Mouse (Mus musculus) adipocyte (in vitro differentiated cells): ENCODE data around the gene Trpc6.

Experiments
- DNase-seq: peaks from one replicate; pipeline ENCODE4 v3.0.0-alpha.2; 2016; ENCODE audit warnings: low spot score

Gene Trpc6

DNA sequence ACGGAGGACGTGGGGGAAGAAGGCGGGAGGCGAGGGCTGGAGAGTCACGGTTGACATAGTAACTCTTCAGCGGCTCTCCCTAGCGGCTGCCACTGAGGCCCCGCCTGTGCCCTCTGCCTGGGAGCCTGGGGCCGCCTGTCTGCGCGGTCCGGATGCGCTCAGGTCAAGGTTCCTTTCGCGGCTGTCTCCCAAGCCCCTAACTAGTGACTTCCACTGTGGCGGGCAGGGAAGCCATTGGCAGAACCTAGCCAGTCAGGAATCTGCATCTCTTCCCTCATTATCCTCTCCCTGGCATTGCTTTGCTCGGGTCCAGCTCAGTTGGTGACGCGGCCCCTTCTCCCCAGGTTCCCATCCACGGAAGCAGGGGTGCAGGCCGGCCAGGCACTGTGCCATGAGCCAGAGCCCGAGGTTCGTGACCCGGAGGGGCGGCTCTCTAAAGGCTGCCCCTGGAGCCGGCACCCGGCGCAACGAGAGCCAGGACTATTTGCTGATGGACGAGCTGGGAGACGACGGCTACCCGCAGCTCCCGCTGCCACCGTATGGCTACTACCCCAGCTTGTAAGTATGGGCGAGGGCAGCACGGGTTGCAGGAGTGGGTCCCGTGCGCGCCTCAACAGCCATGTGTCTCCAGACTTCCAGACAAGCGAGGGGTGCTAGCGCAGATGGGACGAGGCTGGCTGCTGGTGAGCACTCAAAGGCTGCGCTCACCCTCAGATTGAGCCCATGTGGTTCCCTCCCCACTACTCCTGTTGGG is at the start of gene Trpc6:
TSS of gene Trpc6 (plus strand) at position 102 of the 754 bp plus-strand sequence.
- no peak for DNase-seq

DNA sequence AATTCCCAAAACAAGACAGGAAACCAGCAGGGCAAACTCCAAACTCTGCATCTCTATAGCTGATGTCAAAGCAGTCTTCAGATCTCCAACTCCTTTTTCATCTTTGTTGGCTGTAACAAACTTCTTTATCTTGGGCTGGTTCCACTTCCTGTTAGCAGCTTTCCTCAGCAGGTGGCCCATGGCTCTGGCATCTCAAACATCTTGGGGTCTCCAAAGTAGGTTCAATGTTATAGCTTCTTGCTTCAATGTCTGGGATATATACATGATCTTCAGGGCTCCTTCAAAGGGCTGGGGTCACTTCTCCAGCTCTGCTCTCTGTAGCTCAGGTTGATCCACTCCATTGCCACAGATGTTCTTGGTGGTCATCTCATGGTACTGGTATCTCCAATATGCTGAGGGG is 23.0 kb upstream of the Trpc6 start:
- DNase-seq, result no peak

DNA sequence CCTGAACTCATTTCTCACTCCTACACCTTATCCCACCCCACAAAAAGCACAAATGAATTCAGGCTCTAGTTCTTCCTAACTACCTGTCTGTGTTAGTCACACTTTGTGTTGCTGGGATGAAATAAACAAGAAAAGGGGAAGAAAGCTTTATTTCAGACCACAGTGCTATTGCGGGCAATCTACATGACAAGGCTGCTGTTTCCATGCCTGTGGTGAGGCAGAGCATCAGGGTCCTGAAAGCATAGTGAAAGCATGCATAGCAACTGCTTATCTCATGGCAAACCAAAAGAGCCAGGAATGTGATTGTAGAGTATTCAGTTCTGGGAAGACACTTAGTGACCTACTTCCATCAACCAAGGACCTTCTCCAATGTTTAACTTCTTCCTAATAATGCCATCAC is 10.3 kb upstream of the Trpc6 start:
- no peak for DNase-seq

DNA sequence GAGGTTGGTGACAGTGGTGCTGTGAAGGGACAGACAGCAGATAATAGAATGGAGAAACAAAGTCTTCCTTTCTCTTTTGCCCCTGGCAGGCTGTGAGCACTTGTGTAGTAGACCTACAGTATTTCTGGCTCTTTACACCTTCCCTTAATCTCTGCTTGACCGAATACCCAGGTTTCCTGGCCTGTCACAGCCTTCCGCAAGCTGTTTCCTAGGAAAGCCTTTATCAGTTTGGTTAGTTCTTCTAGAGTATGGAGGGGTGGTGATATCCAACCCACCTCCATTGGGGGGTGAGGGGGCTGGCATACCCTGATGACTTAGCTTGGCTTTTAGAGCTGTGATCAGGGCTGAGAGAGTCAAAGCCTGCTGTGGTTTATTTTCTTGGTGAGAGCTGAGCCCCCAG is 1.3 kb downstream of the Trpc6 start:
- no peak for DNase-seq

DNA sequence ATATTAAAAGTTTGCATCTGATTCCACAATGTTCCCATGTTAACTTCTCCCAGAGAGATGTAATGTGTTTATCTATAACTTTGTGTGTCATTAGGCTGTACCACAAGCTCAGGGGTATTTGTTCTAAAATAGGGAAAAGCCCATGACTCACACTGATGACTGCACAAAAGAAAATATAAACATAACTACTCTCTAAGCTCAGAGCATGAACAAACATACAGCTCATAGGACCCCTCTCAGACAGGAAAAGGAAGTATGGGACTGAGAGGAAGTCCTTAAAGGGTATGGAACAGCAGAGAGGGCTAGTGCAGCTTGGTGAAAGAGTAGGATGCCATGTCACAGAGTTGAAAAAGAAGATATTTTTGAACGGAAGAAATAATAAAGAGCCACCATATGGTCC is 14.6 kb downstream of the Trpc6 start:
- DNase-seq, result no peak

DNA sequence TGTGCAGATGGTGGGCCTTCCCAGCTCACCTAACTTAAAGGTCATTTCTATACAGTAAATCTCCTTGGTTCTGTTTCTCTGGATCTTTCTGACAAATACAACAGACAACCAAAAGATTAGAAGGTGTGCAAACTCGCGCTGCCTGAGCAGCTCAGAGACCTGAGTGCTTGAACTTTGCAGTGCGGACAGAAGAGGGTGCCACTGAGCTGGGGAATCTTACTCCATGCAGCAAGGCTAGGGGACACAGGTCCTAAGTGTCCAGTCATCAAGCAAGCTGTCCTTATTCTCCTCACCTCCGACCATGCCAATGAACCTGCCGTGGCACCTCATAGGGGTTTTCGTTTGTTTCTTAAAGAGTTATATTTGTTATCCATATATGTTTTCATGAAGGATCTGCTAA is 48.7 kb downstream of the Trpc6 start:
- no peak for DNase-seq

DNA sequence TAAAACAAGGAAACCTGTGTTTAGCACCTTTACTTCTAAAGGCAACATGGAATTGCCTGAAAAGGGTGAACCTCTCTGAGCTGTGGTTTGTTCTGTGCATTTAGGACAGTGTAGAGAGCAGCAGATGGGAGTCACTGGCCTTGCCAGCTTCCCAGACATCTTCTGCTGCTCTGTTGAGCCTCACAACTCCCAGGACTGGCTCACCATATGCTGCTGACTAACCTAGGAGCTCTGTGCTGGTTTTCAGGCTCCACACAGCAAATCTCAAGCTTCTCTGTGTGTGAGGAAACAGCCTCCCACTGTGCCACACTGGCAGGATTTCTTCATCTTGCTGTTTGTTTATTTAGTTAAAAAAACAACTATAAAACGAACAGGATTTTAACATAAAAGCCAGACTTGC is 53.1 kb downstream of the Trpc6 start:
- no peak for DNase-seq

DNA sequence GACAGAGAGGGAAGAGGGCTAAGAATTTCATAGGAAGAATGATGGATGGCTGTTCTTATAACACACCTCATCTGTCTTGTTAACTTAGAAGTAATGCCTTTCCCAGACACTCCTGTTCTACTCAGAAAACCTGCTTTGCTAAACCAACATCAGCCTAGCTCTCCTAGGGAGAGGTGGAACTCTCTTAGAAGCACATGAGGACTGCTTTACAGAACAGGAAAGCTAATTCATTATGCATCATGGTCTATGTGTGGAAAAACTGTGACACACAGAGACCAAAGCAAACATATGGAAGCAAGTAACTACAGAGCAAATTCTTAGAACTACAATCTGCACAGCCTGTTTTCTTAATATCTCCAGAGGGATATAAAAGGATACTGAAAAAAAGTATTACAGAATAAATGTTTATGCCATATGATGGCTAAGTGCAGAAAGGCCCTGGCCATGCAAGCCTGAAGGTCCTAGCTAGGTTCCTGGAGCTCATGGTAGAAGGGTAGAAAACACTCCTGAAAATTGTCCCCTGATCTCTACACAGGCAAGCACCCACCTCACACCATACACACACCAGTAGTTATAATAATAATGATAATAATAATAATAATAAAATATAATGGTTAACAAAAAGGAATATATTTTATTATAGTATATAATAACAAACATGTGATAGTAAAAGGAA is 63.0 kb downstream of the Trpc6 start:
- DNase-seq, result no peak

DNA sequence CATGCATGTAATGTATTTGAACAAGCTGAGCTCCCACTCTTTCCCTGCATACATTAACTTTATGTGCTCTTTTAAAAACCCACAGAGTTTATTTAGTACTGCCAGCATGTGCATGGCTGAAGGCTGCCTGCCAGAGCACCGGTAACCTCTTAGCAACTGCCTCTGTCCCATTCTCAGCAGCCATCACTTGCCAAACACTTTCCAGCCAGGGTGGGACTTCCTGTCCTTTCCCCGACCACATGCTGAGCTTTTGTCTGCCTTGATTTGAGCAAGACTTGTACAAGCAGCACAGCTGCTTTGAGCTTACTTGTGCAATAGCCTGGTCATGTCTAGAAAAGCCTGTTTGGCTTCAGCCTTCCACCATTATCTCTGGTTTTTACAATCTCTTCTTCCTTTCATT is 90.4 kb downstream of the Trpc6 start:
- DNase-seq, result no peak

DNA sequence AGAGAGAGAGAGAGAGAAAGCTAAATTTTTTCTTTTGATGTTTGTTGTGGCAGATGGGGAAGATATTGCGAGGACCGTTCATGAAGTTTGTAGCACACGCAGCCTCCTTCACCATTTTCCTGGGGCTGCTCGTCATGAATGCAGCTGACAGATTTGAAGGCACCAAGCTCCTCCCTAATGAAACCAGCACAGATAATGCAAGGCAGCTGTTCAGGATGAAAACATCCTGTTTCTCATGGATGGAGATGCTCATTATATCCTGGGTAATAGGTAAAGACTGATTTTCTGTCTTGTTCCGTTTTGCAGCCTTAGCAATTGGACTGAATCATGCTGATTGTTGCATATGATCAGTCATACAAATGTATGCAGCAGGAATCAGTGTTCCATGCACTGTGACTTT is 99.5 kb downstream of the Trpc6 start:
- DNase-seq, result no peak

DNA sequence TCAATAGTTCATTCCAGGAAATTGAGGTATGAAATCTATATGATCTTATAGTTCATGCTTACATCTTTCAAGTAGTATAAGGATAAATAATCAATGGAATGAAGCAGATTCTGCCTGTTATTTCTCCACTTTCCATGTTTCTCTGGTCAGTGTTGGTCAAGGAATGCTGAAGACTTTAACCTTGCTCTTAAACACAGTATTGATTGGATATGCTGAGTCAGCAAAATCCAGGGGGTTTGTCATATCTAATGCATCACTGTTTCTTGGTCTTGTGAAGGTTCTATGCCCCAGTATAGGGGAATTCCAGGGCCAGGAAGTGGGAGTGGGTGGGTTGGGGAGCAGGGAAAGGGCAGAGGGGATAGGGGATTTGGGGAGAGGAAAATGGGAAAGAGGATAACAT is 111.4 kb downstream of the Trpc6 start:
- no peak for DNase-seq

DNA sequence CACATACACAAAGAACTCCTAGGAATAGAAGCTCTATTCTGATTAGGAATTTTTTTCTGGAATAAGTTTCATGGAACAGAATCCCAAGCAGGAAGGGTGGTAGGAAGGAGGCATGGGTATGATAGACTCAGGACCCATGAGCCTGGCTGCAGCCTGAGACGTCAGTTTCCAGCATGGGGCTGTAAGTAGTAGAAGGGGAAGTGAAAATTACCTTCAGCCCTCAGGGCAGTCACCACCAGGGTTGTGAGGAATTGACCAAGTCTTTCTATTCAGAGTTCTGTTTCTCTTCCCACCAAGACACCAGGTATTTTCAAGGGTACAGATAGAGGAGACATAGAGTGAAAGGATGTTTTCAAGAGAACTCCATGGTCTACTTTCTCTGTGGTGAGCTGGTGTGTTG is 129.0 kb downstream of the Trpc6 start:
- DNase-seq, result no peak

DNA sequence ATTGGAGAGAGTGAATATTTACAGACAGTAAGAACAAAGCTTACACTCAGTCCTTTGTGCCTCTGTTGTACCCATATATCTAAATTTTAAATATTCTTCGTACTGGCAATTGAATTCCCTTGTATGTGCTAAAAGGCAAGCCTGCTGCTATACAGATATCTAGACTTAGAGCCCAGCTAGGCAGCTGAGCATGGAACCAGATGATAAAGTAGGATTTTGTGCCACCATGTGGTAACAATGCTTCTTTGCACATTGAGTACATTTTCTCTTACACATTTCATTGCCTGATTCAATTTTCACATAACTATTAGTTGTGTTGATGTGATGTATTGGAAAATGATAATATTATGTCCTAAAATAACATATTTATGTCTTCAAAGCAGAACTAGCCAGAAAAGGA is 132.7 kb downstream of the Trpc6 start:
- no peak for DNase-seq

DNA sequence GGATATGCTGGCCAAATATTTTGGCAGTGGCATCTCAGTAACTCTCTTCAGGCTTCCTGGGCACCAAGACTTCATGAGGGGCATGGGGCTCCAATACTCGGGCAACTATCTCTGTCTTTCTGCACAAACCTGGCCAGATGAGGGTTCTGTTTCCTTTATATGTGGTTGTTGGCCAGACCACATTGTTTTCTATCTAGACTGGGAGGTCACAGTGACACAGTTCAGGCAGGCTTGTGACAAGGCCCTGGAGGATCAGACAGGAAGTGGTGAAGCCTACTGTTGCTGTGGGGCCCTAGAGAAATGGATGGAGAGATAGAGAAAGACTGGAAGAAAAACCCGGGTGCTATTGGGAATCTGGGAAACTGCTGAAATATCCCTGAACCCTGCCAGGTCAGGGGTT is 149.2 kb downstream of the Trpc6 start:
- DNase-seq, result no peak

DNA sequence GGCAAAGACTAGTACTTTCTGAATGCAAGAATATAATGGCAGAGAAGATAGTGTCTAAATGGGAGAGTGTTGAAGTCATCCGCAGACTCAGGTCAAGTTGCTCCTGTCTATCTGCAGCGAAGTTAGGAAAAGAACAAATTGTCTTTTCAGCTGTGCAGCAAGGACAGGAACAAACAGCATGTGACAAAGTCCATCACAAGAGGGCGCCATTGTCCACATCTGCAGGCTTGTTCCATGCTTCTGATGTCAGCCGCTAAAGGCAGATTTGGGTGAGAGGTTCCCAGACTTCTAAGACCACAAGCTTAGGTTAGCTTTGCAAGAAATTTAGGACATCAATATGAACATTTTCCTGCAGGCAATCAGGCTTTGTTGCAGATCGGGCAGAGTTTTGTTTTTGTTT is 156.7 kb downstream of the Trpc6 start:
- DNase-seq, result peak; percentile 53

DNA sequence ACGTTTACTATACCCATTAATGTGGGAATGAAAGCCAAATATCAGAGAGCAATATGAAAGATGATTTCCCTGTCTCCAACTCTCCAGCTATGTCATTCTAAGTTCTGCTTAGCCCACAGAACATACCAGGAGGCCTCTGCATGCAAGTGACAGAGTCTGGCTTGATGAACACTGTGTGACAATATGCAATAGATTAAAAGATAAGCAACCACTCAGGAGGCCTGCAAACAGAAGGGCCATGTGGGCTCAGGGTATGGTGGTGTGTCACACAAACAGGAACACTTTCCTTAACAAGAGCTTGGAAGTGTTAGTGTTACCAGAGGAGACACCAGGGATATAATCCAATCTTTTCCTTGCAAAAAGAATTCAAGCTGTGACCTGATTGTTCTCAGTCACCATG is 159.6 kb downstream of the Trpc6 start:
- no peak for DNase-seq

DNA sequence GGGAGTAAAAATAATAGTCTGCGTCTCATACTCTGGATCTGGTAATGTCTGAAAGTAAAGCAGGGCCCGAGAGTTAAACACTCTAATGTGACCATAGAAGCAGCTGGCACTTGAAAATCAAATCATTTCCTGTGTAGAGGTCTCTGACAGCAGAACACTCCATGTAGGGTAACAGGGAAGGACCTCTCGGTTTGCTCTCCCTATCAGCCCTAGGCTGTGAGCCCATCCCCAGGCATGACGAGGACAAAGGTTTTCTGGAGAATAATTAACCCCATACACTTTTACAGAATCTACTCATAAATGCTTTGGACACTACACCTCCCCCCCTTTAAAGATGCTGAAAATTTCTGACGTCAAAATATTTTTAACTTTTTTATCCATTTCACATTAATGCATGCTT is 160.0 kb downstream of the Trpc6 start:
- no peak for DNase-seq

DNA sequence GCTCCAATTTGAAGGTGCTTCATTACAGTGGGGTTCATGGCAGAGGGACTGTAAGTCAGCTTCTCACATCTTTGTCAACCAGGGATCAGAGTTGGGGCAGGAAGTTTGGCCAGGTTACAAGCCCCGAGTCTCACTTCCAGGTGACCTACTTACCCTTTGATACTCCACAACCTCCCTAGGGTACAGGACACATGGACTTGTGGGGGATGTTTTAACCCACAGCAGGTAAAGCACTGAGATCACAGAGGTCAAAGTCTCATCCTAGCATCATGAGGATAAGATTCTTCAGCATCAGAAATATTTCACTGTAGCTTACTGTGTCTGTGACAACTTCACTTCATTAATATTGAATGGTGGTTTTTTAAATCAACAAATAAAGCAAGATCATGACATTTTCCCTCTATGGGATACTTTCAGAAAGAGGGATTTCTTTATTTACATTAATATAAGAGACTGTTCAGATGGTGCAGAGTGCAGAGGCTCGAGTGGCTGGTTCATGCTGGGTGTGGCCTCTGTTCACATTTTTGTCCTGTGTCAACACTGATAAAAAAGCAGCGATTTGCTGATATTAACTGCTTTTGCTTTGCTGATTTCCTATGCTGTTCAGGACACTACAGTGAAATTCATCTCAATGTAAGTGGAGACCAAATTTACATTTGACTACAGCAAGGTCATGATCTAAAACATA is 166.3 kb downstream of the Trpc6 start:
- DNase-seq, result no peak

DNA sequence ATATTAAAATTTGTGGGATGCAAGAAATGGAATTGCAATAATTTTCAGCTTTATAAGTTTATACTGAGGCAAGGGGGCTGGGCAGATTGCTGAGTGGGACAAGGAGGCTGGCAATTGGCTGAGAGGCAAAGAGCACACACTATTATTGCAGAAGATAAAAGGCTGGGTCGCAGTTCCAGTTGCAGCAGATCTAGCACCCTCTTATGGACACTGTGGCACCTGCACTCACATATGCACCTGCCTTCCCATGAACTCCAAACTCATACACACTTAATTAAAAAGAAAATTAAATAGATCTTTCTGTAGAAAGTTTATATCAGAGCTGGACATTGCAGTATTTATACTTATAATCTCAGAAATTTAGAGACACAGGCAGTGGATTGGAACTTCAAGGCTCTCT is 175.1 kb downstream of the Trpc6 start:
- no peak for DNase-seq

DNA sequence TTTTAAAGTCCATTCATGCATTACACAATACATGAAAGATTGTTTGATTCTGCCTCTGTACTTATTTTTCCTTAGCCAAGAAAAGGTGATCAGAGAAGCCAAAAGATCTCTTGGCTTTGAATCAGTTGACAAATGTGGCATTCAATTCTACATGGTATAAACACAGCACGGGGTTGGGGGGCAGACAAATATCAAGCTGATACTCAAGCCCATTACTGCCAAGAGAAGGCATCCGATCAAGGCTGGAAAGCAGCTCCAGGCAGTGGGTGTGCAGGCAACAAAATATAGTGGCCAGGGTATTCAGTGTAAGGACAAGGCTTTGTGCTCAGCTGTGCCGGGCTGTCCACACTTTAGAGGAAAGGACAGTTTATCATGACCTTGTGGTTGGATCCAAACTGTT is 185.1 kb downstream of the Trpc6 start:
- DNase-seq, result no peak
